Mouse (Mus musculus): ENCODE results near the gene Zfp213.
"Not testable (repeated sequence)": the region's sequence is repeated elsewhere in the genome, so short reads cannot be mapped to it uniquely, and the experiment has no call there.

The Zfp213 gene

DNA sequence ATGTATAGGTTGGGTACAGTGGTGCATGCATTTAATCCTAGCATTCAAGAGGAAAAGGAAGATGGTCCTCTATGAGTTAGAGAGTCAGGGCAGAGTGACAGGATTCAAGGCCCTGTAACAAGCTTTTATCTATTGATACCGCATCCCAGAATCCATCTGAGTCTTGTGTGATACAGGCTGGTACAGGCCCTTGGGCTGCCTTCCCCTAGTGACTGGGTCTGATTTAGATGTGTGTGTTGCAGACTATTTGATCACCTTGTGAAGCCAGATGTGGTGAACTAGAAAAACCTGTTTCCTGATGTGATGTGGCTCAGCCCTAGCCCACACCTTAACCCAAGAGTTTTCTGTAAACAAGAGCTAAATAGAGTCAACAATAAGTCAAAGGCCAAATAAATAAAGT lies 19.3 kb downstream of the Zfp213 start:
- peak in 1 of 2 experiments; percentile 3 for DNase-seq (ENCODE audit: low spot score in 2 of 2)

DNA sequence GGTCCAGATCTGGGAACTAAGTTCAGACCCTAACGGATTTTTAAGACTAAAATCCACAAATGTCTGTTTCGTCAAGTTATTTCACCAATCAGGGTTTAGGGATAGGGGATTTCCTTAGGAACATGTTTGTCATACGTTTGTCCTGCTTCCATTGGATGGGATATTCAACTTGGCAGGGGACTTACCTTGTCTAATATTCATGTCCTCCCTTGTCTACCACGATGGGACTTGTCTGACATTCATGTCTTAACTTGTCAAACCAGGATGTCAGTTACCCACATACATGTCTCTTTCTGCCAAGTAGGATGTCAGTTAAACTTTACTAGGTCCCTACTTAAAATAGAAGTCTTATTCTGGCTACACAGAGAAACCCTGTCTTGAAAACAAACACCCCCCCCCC lies 20.1 kb downstream of the Zfp213 start:
- DNase-seq (ENCODE audit: low spot score in 2 of 2) = no peak

DNA sequence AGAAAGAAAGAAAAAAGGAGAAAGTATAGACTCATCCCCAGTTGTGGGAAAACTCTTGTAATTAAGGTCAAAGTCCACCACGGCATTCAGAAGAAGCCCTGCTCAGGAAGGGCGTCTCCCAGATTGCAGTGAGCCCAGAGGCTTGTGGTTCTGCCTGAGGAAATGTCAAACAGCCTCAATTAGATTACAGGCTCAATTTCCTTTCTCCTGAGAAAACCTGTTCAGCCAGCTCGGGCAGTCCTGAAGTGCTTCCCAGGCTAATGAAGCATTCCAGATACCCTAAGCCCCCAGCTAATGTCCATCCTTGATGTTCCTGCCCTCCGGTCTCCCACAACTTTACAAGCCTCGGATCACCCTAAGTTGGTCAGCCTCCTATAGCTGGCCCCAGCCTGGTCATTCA lies 20.7 kb downstream of the Zfp213 start:
- DNase-seq (ENCODE audit: low spot score in 2 of 2) = no peak

DNA sequence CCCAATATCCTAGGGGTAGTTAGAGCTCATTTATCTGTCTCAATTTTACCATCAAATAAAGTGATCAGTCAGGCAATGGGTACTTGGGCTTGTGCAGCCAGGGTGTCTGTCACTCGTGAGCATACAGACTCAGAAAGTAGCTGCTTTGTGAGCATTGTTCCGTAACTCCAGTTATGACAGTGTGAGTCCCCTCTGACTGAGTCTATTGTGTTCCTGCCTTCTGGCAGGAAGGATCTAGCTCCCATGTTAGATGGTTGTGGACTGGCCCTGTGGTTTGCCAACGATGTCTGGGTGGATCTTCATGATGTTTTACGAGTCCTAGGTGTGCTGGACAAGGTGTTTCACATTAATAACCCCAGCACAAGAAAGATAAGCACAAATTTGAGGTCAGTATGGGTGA lies 21.2 kb downstream of the Zfp213 start:
- no peak for DNase-seq (ENCODE audit: low spot score in 2 of 2)

DNA sequence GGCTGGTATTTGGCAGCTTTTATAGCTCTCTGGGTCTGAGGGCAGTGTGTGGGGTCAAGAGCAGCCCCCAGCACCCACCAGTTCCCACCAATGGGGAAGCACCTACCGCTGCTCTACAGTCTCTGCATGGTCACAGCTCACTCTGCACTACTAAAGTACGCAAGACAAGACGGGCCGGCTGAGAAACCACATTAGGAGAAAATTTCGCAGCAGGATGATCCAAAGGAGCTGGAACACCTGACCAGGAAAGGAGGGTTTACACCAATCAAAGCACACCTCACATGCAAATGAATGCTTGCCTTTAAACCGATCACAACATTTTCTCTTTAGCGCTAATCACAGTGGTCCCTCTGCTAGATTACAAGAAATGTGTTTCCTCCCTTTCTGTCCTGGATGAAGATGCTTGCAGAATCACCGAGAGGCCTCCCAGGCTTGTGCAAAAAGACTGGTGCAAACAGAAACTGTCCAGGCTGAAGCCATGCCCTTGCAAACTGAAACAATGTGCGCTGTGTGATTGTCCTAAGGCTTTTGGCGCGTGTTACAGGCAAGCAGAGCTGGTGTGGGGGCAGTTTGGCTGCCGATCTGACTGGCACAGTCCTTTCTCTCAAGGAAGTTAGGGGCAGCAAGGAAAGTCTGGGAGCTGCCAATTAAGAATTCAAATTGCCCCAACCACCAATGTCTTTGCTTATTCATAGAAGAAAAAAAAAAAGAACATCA lies 21.9 kb downstream of the Zfp213 start:
- DNase-seq (ENCODE audit: low spot score in 2 of 2) = peak; percentile 4 to 9

DNA sequence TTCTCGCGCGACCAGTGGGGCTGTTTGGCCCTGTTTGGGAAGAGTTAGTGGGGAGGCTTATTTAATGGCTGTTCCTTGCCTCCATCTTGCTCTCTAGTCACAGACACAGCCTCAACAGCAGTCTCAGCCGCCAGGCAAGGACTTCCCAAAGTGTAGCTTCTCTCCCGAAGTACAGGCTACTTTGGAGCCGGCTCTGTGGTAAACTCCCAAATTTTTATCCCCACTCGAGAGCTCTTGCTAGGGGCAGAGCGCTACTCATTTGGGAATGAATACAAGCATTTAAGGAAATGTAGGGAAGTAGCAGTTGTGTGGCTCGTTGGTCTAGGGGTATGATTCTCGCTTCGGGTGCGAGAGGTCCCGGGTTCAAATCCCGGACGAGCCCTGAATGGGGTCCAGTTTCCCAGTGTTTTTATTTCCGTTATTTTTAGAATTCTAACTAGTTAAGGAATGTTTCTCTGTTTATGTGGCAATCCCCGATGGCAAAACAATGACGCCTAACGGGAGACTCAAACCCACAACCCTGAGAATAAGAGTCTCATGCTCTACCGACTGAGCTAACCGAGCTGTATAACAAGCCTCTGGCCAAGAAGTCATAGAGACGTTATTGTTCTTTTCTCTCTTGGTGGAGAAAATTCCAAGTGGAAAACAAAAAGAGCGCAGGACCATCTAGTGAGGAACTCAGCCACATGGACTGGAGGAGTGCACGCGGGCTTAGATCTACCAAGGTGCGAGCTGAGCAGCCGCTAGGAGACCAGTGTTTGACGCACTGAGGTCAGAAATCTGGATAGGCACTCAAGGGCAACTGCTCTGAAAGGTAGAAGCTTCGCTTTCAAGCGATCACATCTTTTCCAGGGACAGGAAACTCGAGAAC lies 23.2 kb downstream of the Zfp213 start:
- DNase-seq (ENCODE audit: low spot score in 2 of 2) = peak; percentile 4 to 34

DNA sequence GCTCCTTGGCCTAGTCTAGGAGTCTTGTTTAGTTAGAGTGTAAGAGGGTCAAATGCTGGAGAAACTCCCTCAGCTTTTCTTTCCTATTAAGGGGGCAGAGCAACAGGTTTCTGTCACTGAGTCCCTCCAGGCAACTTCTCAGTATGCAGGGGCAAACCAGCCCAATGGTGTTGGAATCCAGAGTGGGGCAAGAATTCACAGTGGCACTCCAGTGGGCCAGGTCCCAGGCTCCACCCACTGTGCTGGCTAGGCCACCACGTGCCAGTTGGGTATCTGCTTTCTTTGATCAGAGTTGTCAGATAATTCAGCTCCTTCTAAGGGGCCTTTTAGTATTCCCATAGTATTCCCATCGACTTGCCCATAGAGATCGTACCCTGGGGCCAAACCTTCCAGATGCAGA lies 23.9 kb downstream of the Zfp213 start:
- no peak for DNase-seq (ENCODE audit: low spot score in 2 of 2)

DNA sequence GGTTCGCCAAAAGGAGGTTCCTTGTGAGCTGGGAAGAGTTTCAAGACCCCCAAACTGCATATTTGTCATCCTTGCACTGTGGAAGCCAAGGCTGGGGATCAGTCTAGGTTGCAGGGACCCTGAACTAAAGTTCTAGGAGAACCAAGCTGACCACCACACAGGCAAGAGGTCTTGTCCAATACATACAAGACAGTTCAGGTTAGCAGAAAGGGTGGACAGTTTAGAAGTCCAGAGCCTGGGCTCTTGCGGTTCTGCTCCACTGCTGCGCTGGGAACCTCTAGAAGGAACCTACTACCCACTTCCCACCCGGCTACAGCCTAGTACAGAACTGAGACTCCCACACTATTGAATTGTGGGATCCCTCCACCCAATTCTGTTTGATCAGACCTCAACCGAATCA lies 24.4 kb downstream of the Zfp213 start:
- DNase-seq (ENCODE audit: low spot score in 2 of 2) = no peak

DNA sequence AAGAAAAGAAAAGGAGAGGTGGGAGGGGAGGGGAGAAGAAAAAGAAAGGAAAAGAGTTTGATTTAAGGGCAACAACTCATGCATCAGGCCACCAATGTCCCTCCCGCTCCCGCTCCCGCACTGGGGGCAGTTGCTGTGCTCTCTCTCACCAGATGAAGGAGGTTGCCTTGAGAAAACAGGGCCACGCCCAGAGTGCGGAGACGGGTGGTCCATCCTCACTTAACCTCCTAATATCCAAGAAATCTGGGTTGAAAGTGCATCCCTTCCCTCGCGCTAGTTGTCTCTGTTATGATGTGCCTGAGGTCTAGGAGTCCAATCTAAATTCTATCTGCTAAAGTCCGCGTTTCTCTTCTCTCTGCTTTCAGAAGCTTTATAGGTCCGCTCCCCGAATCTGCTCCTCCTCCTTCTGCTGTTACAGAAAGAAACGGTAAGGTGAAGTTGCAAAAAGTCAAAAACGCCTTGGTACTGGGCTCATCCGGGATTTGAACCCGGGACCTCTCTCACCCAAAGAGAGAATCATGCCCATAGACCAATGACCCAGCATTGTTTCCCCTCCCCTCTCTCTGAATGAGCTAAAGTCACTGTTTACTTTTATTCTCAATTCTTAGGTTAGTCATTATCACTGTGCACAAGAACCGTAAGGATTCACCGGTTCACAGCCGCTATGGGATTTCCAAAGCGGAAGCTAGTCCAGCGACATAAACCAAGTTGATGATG lies 25.6 kb downstream of the Zfp213 start:
- peak; percentile 3 to 11 for DNase-seq (ENCODE audit: low spot score in 2 of 2)

DNA sequence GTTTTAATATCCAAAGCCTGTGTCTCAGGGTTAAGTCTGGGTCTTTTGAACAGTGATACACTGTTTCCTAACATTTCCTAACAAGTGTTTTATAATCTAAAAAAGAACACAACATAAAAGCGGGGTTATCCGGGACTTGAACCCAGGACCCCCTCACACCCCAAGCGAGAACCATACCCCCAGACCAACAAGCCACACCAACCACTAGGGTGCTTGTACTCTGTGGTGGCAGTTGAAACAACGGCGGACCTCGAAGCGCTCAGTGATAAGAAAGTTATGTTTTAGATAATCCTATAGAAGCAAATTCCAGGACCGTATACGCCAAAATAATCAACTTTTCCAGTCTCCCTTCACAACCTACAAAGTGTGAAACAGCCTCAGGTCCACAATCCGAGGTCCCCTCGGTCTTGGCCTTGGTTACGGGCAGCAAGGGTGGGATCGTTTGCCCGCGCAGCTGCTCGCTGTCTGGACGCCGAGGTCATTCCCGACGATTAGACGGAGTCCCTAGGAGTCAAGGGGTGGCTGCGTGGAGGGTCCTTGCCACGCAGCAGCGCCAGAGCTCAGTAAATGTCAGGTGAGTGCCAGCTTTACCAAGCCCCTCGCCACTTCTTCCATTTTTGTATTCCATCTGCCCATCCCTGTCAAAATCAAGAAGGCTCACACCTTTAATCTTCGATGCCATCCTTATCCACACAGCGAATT lies 26.3 kb downstream of the Zfp213 start:
- DNase-seq (ENCODE audit: low spot score in 2 of 2) = no peak

DNA sequence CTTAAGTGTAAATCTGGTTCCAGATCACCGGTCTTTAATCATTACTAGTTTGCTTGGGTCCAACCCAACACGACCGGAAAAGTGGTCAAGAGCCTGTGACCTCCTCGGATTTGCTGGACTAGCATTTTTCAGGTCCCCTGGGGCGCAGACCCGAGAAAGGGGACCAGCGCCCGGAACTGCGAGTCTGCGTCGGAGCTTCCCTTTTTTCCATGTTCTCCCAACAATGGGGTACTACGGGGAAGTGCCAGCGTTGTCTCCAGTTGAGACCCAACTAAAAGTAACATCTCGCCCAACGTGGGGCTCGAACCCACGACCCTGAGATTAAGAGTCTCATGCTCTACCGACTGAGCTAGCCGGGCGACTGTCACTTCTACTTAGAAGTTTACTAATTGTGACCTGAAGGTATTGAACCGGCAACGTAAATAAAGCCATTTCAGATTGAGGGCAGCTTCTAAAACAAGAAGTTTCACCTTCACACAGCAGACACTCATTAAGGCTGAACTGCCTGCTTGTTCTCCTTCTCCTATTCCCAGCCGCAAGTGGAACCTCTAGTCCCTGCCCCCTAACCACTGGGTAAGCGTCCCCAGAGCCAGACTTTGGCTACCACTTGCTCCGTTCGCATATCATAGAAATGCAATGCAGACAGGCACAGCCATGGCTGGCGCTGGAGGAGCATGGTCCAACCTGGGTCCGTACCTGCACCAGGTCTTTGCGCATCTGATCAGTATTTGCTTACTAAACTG lies 28.8 kb downstream of the Zfp213 start:
- DNase-seq (ENCODE audit: low spot score in 2 of 2) = not testable (repeated sequence)

DNA sequence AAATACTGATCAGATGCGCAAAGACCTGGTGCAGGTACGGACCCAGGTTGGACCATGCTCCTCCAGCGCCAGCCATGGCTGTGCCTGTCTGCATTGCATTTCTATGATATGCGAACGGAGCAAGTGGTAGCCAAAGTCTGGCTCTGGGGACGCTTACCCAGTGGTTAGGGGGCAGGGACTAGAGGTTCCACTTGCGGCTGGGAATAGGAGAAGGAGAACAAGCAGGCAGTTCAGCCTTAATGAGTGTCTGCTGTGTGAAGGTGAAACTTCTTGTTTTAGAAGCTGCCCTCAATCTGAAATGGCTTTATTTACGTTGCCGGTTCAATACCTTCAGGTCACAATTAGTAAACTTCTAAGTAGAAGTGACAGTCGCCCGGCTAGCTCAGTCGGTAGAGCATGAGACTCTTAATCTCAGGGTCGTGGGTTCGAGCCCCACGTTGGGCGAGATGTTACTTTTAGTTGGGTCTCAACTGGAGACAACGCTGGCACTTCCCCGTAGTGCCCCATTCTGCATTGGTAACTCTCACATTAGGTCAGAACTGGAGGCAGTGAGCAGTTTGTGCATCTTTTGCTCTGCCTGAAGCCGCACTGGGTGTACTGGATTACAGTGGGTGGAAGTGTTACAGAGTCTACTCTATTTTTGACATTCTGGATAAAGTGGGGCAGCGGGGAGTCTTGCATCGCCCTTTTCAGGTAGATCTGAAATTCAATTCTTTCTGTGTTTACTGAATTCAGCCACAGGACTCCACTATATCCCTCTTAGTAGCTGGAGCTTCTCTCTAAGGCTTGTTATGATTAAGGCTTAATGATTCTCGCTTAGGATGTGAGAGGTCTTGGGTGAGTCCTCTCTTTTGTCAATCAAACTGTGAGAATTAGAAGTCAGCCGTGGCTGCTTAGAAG lies 30.2 kb downstream of the Zfp213 start:
- DNase-seq (ENCODE audit: low spot score in 2 of 2) = not testable (repeated sequence)

DNA sequence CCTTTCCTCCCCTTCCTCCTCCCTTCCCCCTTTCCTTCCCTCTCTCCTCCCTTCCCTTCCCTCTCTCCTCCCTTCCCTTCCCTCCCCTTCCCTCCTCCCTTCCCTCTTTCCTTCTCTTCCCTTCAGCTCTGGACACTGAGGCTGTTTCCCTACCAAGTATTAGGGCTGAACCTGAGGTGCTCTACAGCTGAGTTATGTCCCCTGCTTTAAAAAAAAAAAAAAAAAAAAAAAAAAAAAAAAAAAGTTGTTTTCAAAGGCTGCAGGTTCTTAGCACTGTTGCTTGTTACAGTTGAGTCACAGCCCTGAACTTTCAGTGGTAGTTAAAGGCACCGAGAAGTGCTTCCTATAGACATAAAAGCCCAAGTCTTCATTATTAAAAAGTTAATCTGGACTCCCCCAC lies 32.6 kb downstream of the Zfp213 start:
- not testable (repeated sequence) for DNase-seq (ENCODE audit: low spot score in 2 of 2)

DNA sequence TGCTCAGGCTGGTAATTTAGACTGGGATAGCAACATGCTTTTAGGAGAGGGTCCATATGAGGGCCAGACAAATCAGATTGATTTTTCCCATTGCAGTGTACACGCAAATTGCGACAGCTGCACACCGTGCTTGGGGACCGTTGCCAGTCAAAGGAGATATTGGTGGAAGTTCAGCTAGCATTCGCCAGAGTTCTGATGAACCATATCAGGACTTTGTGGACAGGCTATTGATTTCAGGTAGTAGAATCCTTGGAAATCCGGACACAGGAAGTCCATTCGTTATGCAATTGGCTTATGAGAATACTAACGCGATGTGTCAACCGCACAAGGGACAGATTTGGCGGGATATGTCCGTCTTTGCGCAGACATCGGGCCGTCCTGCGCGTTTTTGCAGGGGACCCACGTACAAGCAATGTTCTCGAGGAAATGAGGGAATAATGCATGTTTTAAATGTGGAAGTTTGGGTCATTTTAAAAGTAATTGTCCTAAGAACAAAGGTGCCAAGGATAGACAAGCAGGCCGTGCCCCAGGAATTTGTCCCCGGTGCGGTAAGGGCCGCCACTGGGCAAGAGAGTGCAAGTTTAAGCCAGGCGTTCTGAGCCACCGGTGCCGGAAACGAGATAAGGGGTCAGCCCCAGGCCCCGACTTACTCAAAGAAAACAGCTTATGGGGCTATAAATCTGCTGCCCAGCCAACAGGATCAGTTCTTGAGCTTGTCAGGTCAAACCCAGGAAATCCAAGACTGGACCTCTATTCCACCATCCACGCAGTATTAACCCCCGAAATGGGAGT lies 40.9 kb downstream of the Zfp213 start:
- DNase-seq (ENCODE audit: low spot score in 2 of 2) = not testable (repeated sequence)

DNA sequence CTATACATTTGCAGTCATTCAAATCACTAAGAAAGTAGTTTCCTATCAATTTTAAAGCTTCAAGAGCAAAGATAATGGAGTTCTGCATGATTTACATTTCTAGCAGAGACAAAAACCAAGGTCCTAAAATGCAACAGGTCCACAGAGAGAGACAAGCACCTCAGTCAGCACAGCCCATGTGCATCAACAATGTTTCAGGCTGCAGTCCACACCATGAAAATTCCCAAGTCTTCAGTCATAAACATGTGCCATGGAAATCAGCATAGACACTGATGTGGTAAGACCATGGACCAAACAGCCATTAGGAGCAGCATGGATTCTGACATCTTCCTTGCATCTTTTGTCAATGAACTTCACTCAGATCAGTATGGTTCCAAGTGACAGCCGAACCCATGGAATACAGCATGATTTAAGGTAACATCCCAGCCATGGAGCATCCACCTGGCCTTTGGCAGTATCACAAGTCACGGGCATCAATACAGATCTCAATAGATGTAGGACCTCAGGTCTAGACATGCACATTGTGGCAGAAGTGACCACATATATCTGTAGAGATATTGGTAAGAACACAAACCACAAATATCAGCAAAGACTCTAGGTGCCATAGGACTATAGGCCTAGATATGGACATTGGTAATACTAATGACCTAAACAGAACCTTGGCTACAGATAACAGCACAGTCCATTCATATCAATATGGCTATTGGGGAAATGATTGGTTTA lies 45.2 kb downstream of the Zfp213 start:
- no peak for DNase-seq (ENCODE audit: low spot score in 2 of 2)

All from frontal cortex, postnatal 10 days (tissue).